Mouse (Mus musculus) CH12.LX (cell line): Measurements from ENCODE around the gene Cldn5. TPM values are rescaled to one million over a fixed set of nuclear protein-coding genes. Genes with fewer than 3 reads are reported as not detected.

Source experiments
- DNase-seq: peaks from one replicate; pipeline ENCODE4 v3.0.0-alpha.2; 2013; ENCODE audit errors: extremely low read depth
- H3K27ac ChIP-seq: 2 replicates; pipeline ENCODE4 v1.5.1; 2012; ENCODE audit warnings: low read depth, mild to moderate bottlenecking, control low read depth, moderate library complexity; ENCODE audit not compliant: insufficient read depth
- H3K27me3 ChIP-seq: replicated peaks from 2 replicates; pipeline ENCODE3; 2012; ENCODE audit warnings: inconsistent platforms
- H3K36me3 ChIP-seq, 2 experiments: replicated peaks in 1 of 2; 2 replicates each; pipeline versions ENCODE3 to v1.6.1; 2012; ENCODE audit warnings: inconsistent platforms in 1 of 2, low read length in 1 of 2, mild to moderate bottlenecking in 1 of 2, mixed read lengths in 1 of 2, moderate library complexity in 1 of 2; ENCODE audit not compliant: control insufficient read depth in 1 of 2, insufficient read depth in 1 of 2
- H3K4me1 ChIP-seq, 2 experiments: 2 replicates each; pipeline ENCODE4 v1.6.1; 2012; ENCODE audit warnings: inconsistent platforms in 1 of 2, moderate library complexity in 1 of 2; ENCODE audit not compliant: insufficient read depth in 2 of 2, control insufficient read depth in 1 of 2
- H3K4me2 ChIP-seq: 2 replicates; pipeline ENCODE4 v1.6.1; 2012; ENCODE audit warnings: low read depth, mild to moderate bottlenecking, control low read depth; ENCODE audit not compliant: poor library complexity, insufficient read depth, severe bottlenecking
- H3K4me3 ChIP-seq, 3 experiments: fragments of 150-350 bp in 1 of 3; sonication (generic) in 1 of 3; replicated peaks in 1 of 3; 2 replicates each; pipeline versions ENCODE3 to v1.5.1; 2011 to 2012; ENCODE audit warnings: low read depth in 2 of 3, low read length in 2 of 3, mild to moderate bottlenecking in 2 of 3, moderate library complexity in 2 of 3, control low read depth in 1 of 3, improper control_type of control experiment in 1 of 3, inconsistent platforms in 1 of 3, mixed read lengths in 1 of 3; ENCODE audit not compliant: poor library complexity in 1 of 3
- H3K79me2 ChIP-seq: replicated peaks from 2 replicates; pipeline ENCODE4 v1.6.1; 2012; ENCODE audit warnings: mild to moderate bottlenecking, moderate library complexity; ENCODE audit not compliant: control insufficient read depth, poor library complexity, insufficient read depth, severe bottlenecking; ENCODE audit errors: extremely low read depth
- H3K9ac ChIP-seq: 2 replicates; pipeline ENCODE4 v1.6.1; 2012; ENCODE audit warnings: low read depth, mild to moderate bottlenecking, control low read depth, moderate library complexity; ENCODE audit not compliant: insufficient read depth
- H3K9me3 ChIP-seq: replicated peaks from 2 replicates; pipeline ENCODE3; 2012; ENCODE audit warnings: low read length, inconsistent platforms, mixed read lengths
- CHD1 ChIP-seq: IDR thresholded peaks from 2 replicates; pipeline ENCODE4 v1.6.1; 2012; ENCODE audit warnings: low read depth, low read length, improper control_type of control experiment, inconsistent platforms
- CTCF ChIP-seq, 2 experiments: IDR thresholded peaks in 1 of 2; conservative IDR thresholded peaks in 1 of 2; 2 replicates each; pipeline ENCODE4 v1.5.1; 2011 to 2012; ENCODE audit warnings: low read depth in 2 of 2, low read length in 2 of 2, improper control_type of control experiment in 1 of 2, inconsistent platforms in 1 of 2, mild to moderate bottlenecking in 1 of 2, moderate library complexity in 1 of 2
- EP300 ChIP-seq: IDR thresholded peaks from 2 replicates; pipeline ENCODE4 v1.6.1; 2011; ENCODE audit warnings: low read length, improper control_type of control experiment
- GABPA ChIP-seq: IDR thresholded peaks from 2 replicates; pipeline ENCODE4 v1.6.1; 2012; ENCODE audit warnings: low read depth, low read length, improper control_type of control experiment, inconsistent platforms; ENCODE audit not compliant: insufficient replicate concordance
- IRF4 ChIP-seq: IDR thresholded peaks from 2 replicates; pipeline ENCODE4 v1.6.1; 2014; ENCODE audit warnings: low read depth, mild to moderate bottlenecking, inconsistent platforms, low read length, improper control_type of control experiment
- JUN ChIP-seq: IDR thresholded peaks from 2 replicates; pipeline ENCODE4 v1.6.1; 2011; ENCODE audit warnings: low read depth, mild to moderate bottlenecking, low read length, improper control_type of control experiment, moderate library complexity; ENCODE audit not compliant: insufficient read depth
- MAFK ChIP-seq: IDR thresholded peaks from 2 replicates; pipeline ENCODE4 v1.6.1; 2011; ENCODE audit warnings: low read length, improper control_type of control experiment; ENCODE audit not compliant: insufficient replicate concordance
- MAX ChIP-seq: IDR thresholded peaks from 2 replicates; pipeline ENCODE4 v1.6.1; 2011; ENCODE audit warnings: low read length, improper control_type of control experiment
- MAZ ChIP-seq: IDR thresholded peaks from 2 replicates; pipeline ENCODE4 v1.6.1; 2012; ENCODE audit warnings: low read depth, mild to moderate bottlenecking, inconsistent platforms, low read length, improper control_type of control experiment, moderate library complexity
- MXI1 ChIP-seq: IDR thresholded peaks from 2 replicates; pipeline ENCODE4 v1.6.1; 2011; ENCODE audit warnings: mild to moderate bottlenecking, low read depth, low read length, improper control_type of control experiment
- NELFE ChIP-seq: IDR thresholded peaks from 2 replicates; pipeline ENCODE4 v1.6.1; 2011; ENCODE audit warnings: low read depth, low read length, improper control_type of control experiment
- PAX5 ChIP-seq: IDR thresholded peaks from 2 replicates; pipeline ENCODE4 v1.6.1; 2012; ENCODE audit warnings: low read length, inconsistent platforms, mixed read lengths
- POLR2A ChIP-seq: IDR thresholded peaks from 2 replicates; pipeline ENCODE4 v1.6.1; 2011; ENCODE audit warnings: low read depth, mild to moderate bottlenecking, improper control_type of control experiment, low read length
- RAD21 ChIP-seq: IDR thresholded peaks from 2 replicates; pipeline ENCODE4 v1.6.1; 2011; ENCODE audit warnings: low read depth, mild to moderate bottlenecking, low read length, improper control_type of control experiment, moderate library complexity
- RCOR1 ChIP-seq: conservative IDR thresholded peaks from 2 replicates; pipeline ENCODE4 v1.6.1; 2012; ENCODE audit warnings: low read depth, mild to moderate bottlenecking, inconsistent platforms, low read length, improper control_type of control experiment
- SIN3A ChIP-seq: IDR thresholded peaks from 2 replicates; pipeline ENCODE4 v1.6.1; 2012; ENCODE audit warnings: low read length, improper control_type of control experiment, inconsistent platforms
- SMC3 ChIP-seq: IDR thresholded peaks from 2 replicates; pipeline ENCODE4 v1.6.1; 2011; ENCODE audit warnings: low read depth, low read length, improper control_type of control experiment
- TBP ChIP-seq: conservative IDR thresholded peaks from 2 replicates; pipeline ENCODE4 v1.6.1; 2011; ENCODE audit warnings: low read depth, low read length, improper control_type of control experiment
- UBTF ChIP-seq: IDR thresholded peaks from 2 replicates; pipeline ENCODE4 v1.6.1; 2012; ENCODE audit warnings: low read depth, mild to moderate bottlenecking, inconsistent platforms, low read length, improper control_type of control experiment, moderate library complexity
- USF1 ChIP-seq: IDR thresholded peaks from 2 replicates; pipeline ENCODE4 v1.6.1; 2014; ENCODE audit warnings: low read depth, mild to moderate bottlenecking, inconsistent platforms, low read length, improper control_type of control experiment
- ZC3H11A ChIP-seq: IDR thresholded peaks from 2 replicates; pipeline ENCODE4 v1.6.1; 2012; ENCODE audit warnings: low read depth, mild to moderate bottlenecking, inconsistent platforms, low read length, improper control_type of control experiment
- ZKSCAN1 ChIP-seq: IDR thresholded peaks from 2 replicates; pipeline ENCODE4 v1.6.1; 2012; ENCODE audit warnings: low read depth, inconsistent platforms, low read length, improper control_type of control experiment, borderline replicate concordance
- ZMIZ1 ChIP-seq: IDR thresholded peaks from 2 replicates; pipeline ENCODE4 v1.6.1; 2012; ENCODE audit warnings: low read depth, mild to moderate bottlenecking, inconsistent platforms, low read length, improper control_type of control experiment
- ZNF384 ChIP-seq: IDR thresholded peaks from 2 replicates; pipeline ENCODE4 v1.6.1; 2012; ENCODE audit warnings: low read depth, low read length, improper control_type of control experiment, inconsistent platforms
- dilution Hi-C: fragments of 300-500 bp; cut with MboI; formaldehyde crosslinking; loops from 2 replicates; pipeline ENCODE4 v1.14.3; 2020; ENCODE audit warnings: low sequenced_read_pairs; ENCODE audit not compliant: extremely low pct_unique_long_range_greater_than_20kb, extremely low pct_ligation_motif_present
- in situ Hi-C: fragments of 300-500 bp; cut with MboI; formaldehyde crosslinking; loops from 3 replicates; pipeline ENCODE4 v1.14.3; 2019; ENCODE audit warnings: low sequenced_read_pairs, low pct_ligation_motif_present, low pct_unique_long_range_greater_than_20kb, mixed read lengths
- polyA plus RNA-seq: library from polyadenylated mRNA; unstranded; fragments of >175 nt; gene quantifications from 2 replicates; pipeline ENCODE4 v1.2.1, GENCODE M21; 2012; ENCODE audit warnings: low read depth; ENCODE audit not compliant: insufficient read length
- total RNA-seq, 2 experiments: library from RNA; depleted of rRNA; stranded (reverse); fragments of 300-350 nt in 1 of 2; fragments of >200 nt in 1 of 2; gene quantifications; 2 replicates each; pipeline ENCODE4 v1.2.3; 2012 to 2014

Cldn5 gene
- total and polyA plus RNA-seq, 3 experiments = not detected

DNA sequence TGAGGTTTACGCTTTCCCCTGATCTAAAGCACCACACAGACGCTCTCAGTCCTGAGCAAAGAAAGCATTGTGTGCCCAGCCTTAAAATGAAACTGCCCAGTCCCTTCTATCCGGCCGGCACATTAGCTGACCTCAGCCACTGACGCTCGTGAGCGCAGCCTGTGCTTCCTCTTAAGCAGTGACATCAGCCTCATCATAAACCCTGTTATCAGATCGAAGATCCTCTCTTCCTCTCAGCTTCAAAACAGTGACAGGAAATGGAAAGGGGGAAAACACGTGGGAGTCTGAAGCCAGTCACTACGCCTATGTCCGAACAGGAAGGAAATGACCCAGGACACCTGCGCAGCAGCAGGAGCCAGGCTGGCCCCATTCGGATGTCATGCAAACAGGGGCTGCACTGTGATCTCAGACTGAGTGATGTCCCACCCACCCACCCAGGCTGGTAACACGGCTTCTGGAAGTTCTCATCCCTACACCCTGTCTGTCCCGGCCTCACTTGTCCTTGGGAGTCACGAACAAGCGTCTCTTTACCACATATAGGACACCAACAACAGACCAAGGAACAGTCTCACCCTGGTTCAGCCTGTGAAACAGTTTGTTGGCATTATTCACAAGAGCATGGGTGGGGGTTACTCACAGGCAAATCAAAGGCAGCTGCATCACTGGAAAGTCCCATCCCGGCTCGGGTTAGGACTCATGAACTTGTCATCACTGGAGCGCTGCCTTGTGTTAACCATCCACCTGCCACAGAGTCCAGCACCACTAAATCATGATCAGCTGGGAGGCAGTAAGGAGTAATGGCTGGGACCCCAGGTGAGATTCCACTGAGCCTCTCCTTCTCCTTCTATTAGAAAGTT is 43.3 kb upstream of the Cldn5 start (continued):
- peak; percentile 88 for TF ChIP-seq MAX
- no peak for TF ChIP-seq RAD21
- TF ChIP-seq ZMIZ1 = 0 out of 2 replicates have a peak, but pooled peaks have one; percentile 39
- 0 out of 2 replicates have a peak, but pooled peaks have one; percentile 26 for TF ChIP-seq TBP
- no peak for TF ChIP-seq POLR2A
- TF ChIP-seq CHD1 = no peak
- TF ChIP-seq MXI1 = peak; percentile 86
- no peak for TF ChIP-seq CTCF (conservative IDR thresholded peaks at IDR 0.05 in 1 of 2, IDR thresholded peaks at IDR 0.05 in 1 of 2; ENCODE audit: low read depth in 2 of 2, low read length in 2 of 2)
- peak; percentile 72 for TF ChIP-seq SIN3A
- TF ChIP-seq, all 38 proteins: peak for 18

- no peaks in the 10 kb centered on the region for H3K79me2 ChIP-seq
- H3K27ac ChIP-seq = no peak overlapping the region
- H3K9ac ChIP-seq = no peak overlapping the region
- H3K9me3 ChIP-seq = no peaks in the 10 kb centered on the region
- H3K36me3 ChIP-seq = no peaks in the 10 kb centered on the region
- TF ChIP-seq ZNF384 (no peak), ZKSCAN1 (no peak), UBTF (no peak), MXI1 (no peak), SMC3 (no peak), MAX (no peak), ZMIZ1 (no peak), MAZ (no peak)
- peaks cover 3% of the 10 kb centered on the region for H3K27me3 ChIP-seq
- in situ Hi-C loops (no loop called here), dilution Hi-C loops (no loop called here)
- no peak overlapping the region for H3K4me3 ChIP-seq
- DNase-seq = no peak
- no peak overlapping the region for H3K4me2 ChIP-seq
- H3K4me1 ChIP-seq = peaks cover 0 to 14% of the 10 kb centered on the region in 2 experiments; a peak in 2 of 4 replicates
Measured at GRCm38 (mm10) chr16:18738303-18738702, 38.3 kb upstream of the Cldn5 start.

DNA sequence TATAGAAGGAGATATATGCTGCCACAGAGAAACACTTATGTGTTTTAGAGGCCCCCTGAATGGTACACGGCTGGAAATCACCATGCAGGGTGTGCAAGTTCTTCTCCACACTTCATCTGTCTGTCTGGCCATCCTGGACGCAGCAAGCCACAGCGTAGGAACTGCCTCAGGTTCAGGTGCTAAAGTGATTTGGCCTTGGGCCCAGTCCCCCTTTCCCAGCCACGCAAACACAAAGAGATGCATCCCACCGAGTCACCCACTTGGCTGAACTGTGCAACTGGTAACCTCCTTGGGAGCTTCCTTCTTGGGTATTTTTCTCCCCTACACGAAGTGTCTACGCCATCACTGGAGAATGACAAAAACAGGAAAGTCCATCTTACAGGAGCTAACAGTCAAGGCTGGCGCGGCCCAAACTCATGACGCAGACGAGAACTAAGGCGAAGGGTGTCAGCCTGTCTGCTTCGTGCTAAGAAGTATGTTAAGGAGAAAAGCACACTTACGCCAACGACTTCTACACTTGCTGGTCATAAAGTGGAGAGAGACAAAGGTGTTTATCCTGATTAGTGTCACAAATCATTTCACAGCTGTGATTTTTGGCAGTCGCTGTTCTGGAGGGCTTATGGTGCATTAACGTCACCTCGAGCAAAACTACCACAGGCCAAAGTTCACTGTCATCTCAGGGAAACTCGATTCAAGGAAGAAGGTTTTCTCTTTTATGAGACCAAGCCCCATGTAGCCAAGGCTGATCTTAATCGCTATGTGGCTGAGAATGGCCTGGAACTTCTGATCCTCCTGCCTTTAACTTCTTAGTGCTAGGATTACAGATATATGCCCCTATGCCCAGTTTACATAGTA is 30.2 kb upstream of the Cldn5 start:
- no peak for DNase-seq
- Histone ChIP-seq H3K4me3 (no peak overlapping the region), H3K36me3 (no peaks in the 10 kb centered on the region), H3K4me2 (no peak overlapping the region), H3K4me1 (peaks cover 0 to 7% of the 10 kb centered on the region in 2 experiments; a peak in 2 of 4 replicates), H3K9me3 (no peaks in the 10 kb centered on the region), H3K79me2 (no peaks in the 10 kb centered on the region), H3K27ac (no peak overlapping the region), H3K9ac (no peak overlapping the region), H3K27me3 (no peaks in the 10 kb centered on the region)
- in situ Hi-C loops (no loop called here), dilution Hi-C loops (no loop called here)
- TF ChIP-seq MAFK = no peak
- no peak for TF ChIP-seq GABPA
- no peak for TF ChIP-seq PAX5
- TF ChIP-seq IRF4 = no peak
- no peak for TF ChIP-seq USF1
- TF ChIP-seq MAX = no peak
- TF ChIP-seq JUN = no peak
- TF ChIP-seq RCOR1 = no peak
- no peak for TF ChIP-seq SMC3
- no peak for TF ChIP-seq CHD1
- TF ChIP-seq UBTF = no peak
- no peak for TF ChIP-seq TBP
- no peak for TF ChIP-seq EP300
- no peak for TF ChIP-seq NELFE
- no peak for TF ChIP-seq ZNF384
- TF ChIP-seq ZKSCAN1 = no peak
- TF ChIP-seq CTCF (conservative IDR thresholded peaks at IDR 0.05 in 1 of 2, IDR thresholded peaks at IDR 0.05 in 1 of 2; ENCODE audit: low read depth in 2 of 2, low read length in 2 of 2) = no peak
- TF ChIP-seq MXI1 = no peak
- no peak for TF ChIP-seq ZC3H11A
